Mouse (Mus musculus): ENCODE measurements around the gene Gng10. TPM values are rescaled to one million over a fixed set of nuclear protein-coding genes. Genes with fewer than 3 reads are reported as not detected.

Gene Gng10
- polyA plus RNA-seq, 1 experiment from 2014 or later, result 99.6 TPM

DNA sequence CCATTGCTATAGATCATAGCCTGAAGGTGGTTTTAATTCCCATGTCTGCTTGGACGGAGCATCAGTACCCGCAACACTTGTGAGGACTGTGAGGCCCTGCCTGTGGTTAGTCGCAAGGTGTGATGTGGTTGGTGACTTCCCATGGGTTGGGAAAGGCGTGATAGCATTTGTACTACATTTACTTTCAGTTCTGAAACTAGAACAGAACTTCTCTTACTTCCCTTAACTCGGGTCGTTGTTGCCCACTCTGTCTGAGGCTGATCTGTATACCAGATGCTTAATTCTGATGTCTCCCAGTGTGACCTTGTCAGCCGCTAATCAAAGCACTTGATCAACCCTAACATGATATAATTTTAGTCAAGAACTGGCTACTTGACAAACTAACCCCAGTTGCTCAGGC, 25.7 kb upstream of the Gng10 start:
- H3K9me3 ChIP-seq (ENCODE audit: control insufficient read depth, low read length), result no peaks in the 10 kb centered on the region
- H3K36me3 ChIP-seq (ENCODE audit: control insufficient read depth, insufficient read depth, low read length), result no peaks in the 10 kb centered on the region
- WGBS, result 90% methylated on average over 7 of the region's 7 CpGs
- no peak overlapping the region for H3K4me2 ChIP-seq (replicated peaks; ENCODE audit: low read depth)
- H3K4me3 ChIP-seq (ENCODE audit: low read depth, low read length), result no peak overlapping the region
- TF ChIP-seq CTCF (IDR thresholded peaks at IDR 0.05; ENCODE audit: low read depth), result no peak
- TF ChIP-seq EP300 (optimal IDR thresholded peaks at IDR 0.05), result no peak
- no peak for ATAC-seq (ENCODE audit: low FRiP score, low TSS enrichment)
- no peak for DNase-seq (ENCODE audit: low spot score)
- peaks cover under 1% of the 10 kb centered on the region; the same call in 1 of the 2 replicates for H3K4me1 ChIP-seq (replicated peaks; ENCODE audit: control insufficient read depth, insufficient read depth)
- H3K9ac ChIP-seq (ENCODE audit: low read length), result no peak overlapping the region
- no peak overlapping the region for H3K27ac ChIP-seq (replicated peaks)
- no peaks in the 10 kb centered on the region for H3K27me3 ChIP-seq (ENCODE audit: control insufficient read depth, insufficient read depth, low read length)

- H3K36me3 ChIP-seq (ENCODE audit: control insufficient read depth, insufficient read depth, low read length), result no peaks in the 10 kb centered on the region
- no peaks in the 10 kb centered on the region for H3K4me1 ChIP-seq (replicated peaks; ENCODE audit: control insufficient read depth, insufficient read depth)
- 76% methylated on average over 4 of the region's 4 CpGs for WGBS
- no peak overlapping the region for H3K4me3 ChIP-seq (ENCODE audit: low read depth, low read length)
- no peak overlapping the region for H3K27ac ChIP-seq (replicated peaks)
- no peak for ATAC-seq (ENCODE audit: low FRiP score, low TSS enrichment)
- no peak for TF ChIP-seq EP300 (optimal IDR thresholded peaks at IDR 0.05)
- no peak for TF ChIP-seq CTCF (IDR thresholded peaks at IDR 0.05; ENCODE audit: low read depth)
- no peaks in the 10 kb centered on the region for H3K27me3 ChIP-seq (ENCODE audit: control insufficient read depth, insufficient read depth, low read length)
- H3K9me3 ChIP-seq (ENCODE audit: control insufficient read depth, low read length), result no peaks in the 10 kb centered on the region
- no peak for DNase-seq (ENCODE audit: low spot score)
- H3K4me2 ChIP-seq (replicated peaks; ENCODE audit: low read depth), result no peak overlapping the region
- H3K9ac ChIP-seq (ENCODE audit: low read length), result no peak overlapping the region
Observed at GRCm38 (mm10) chr4:59009696-59010095, 25.2 kb upstream of the Gng10 start.

GRCm38 (mm10) chr4:59011446-59011845, 23.4 kb upstream of the Gng10 start:
- H3K4me1 ChIP-seq (replicated peaks; ENCODE audit: control insufficient read depth, insufficient read depth), result no peaks in the 10 kb centered on the region

GRCm38 (mm10) chr4:59015181-59015580, 19.7 kb upstream of the Gng10 start:
- Histone ChIP-seq H3K27me3 (ENCODE audit: control insufficient read depth, insufficient read depth, low read length) (no peaks in the 10 kb centered on the region), H3K4me2 (replicated peaks; ENCODE audit: low read depth) (no peak overlapping the region), H3K4me1 (replicated peaks; ENCODE audit: control insufficient read depth, insufficient read depth) (no peaks in the 10 kb centered on the region), H3K27ac (replicated peaks) (no peak overlapping the region), H3K9ac (ENCODE audit: low read length) (no peak overlapping the region), H3K36me3 (ENCODE audit: control insufficient read depth, insufficient read depth, low read length) (no peaks in the 10 kb centered on the region; the same call in 1 of the 2 replicates), H3K9me3 (ENCODE audit: control insufficient read depth, low read length) (no peaks in the 10 kb centered on the region), H3K4me3 (ENCODE audit: low read depth, low read length) (no peak overlapping the region)
- no peak for DNase-seq (ENCODE audit: low spot score)
- TF ChIP-seq CTCF (IDR thresholded peaks at IDR 0.05; ENCODE audit: low read depth), result no peak
- no peak for TF ChIP-seq EP300 (optimal IDR thresholded peaks at IDR 0.05)
- 90% methylated on average over 3 of the region's 3 CpGs for WGBS
- no peak for ATAC-seq (ENCODE audit: low FRiP score, low TSS enrichment)

More at GRCm38 (mm10) chr4:59011446-59011845, 23.4 kb upstream of the Gng10 start:
- TF ChIP-seq CTCF (IDR thresholded peaks at IDR 0.05; ENCODE audit: low read depth), result no peak
- TF ChIP-seq EP300 (optimal IDR thresholded peaks at IDR 0.05), result no peak
- no peak overlapping the region for H3K27ac ChIP-seq (replicated peaks)
- no peak overlapping the region for H3K4me2 ChIP-seq (replicated peaks; ENCODE audit: low read depth)
- H3K9ac ChIP-seq (ENCODE audit: low read length), result no peak overlapping the region
- H3K4me3 ChIP-seq (ENCODE audit: low read depth, low read length), result no peak overlapping the region
- ATAC-seq (ENCODE audit: low FRiP score, low TSS enrichment) (no peak), DNase-seq (ENCODE audit: low spot score) (no peak)
- H3K36me3 ChIP-seq (ENCODE audit: control insufficient read depth, insufficient read depth, low read length), result no peaks in the 10 kb centered on the region
- no peaks in the 10 kb centered on the region for H3K9me3 ChIP-seq (ENCODE audit: control insufficient read depth, low read length)
- H3K27me3 ChIP-seq (ENCODE audit: control insufficient read depth, insufficient read depth, low read length), result no peaks in the 10 kb centered on the region
- WGBS, result 77% methylated on average over 3 of the region's 3 CpGs

GRCm38 (mm10) chr4:59016922-59017321, 18.0 kb upstream of the Gng10 start:
- Histone ChIP-seq H3K4me2 (replicated peaks; ENCODE audit: low read depth) (no peak overlapping the region), H3K36me3 (ENCODE audit: control insufficient read depth, insufficient read depth, low read length) (peaks cover 7% of the 10 kb centered on the region), H3K27me3 (ENCODE audit: control insufficient read depth, insufficient read depth, low read length) (no peaks in the 10 kb centered on the region), H3K9me3 (ENCODE audit: control insufficient read depth, low read length) (no peaks in the 10 kb centered on the region), H3K27ac (replicated peaks) (no peak overlapping the region), H3K4me3 (ENCODE audit: low read depth, low read length) (no peak overlapping the region), H3K9ac (ENCODE audit: low read length) (no peak overlapping the region), H3K4me1 (replicated peaks; ENCODE audit: control insufficient read depth, insufficient read depth) (no peaks in the 10 kb centered on the region)
- TF ChIP-seq CTCF (IDR thresholded peaks at IDR 0.05; ENCODE audit: low read depth), result no peak
- no peak for TF ChIP-seq EP300 (optimal IDR thresholded peaks at IDR 0.05)
- ATAC-seq (ENCODE audit: low FRiP score, low TSS enrichment) (no peak), DNase-seq (ENCODE audit: low spot score) (no peak)
- WGBS, result 84% methylated on average over 2 of the region's 2 CpGs

- TF ChIP-seq CTCF (IDR thresholded peaks at IDR 0.05; ENCODE audit: low read depth) (no peak), EP300 (optimal IDR thresholded peaks at IDR 0.05) (no peak)
- DNase-seq (ENCODE audit: low spot score), result no peak
- Histone ChIP-seq H3K4me3 (ENCODE audit: low read depth, low read length) (peak overlapping the region; percentile 82), H3K27me3 (ENCODE audit: control insufficient read depth, insufficient read depth, low read length) (no peaks in the 10 kb centered on the region), H3K9me3 (ENCODE audit: control insufficient read depth, low read length) (no peaks in the 10 kb centered on the region), H3K4me1 (replicated peaks; ENCODE audit: control insufficient read depth, insufficient read depth) (no peaks in the 10 kb centered on the region), H3K9ac (ENCODE audit: low read length) (no peak overlapping the region), H3K36me3 (ENCODE audit: control insufficient read depth, insufficient read depth, low read length) (no peaks in the 10 kb centered on the region), H3K27ac (replicated peaks) (no peak overlapping the region), H3K4me2 (replicated peaks; ENCODE audit: low read depth) (peak overlapping the region; percentile 72)
- ATAC-seq (ENCODE audit: low FRiP score, low TSS enrichment), result no peak
- 74% methylated on average over 10 of the region's 10 CpGs for WGBS
Observed at GRCm38 (mm10) chr4:59034325-59034917, 467 bp upstream of the Gng10 start.
